Mouse (Mus musculus) embryonic facial prominence, embryonic 15.5 days (tissue): ENCODE results near the gene Psma6. TPM values are rescaled to one million over a fixed set of nuclear protein-coding genes. Genes with fewer than 3 reads are reported as not detected.
"Not testable (repeated sequence)": the region's sequence is repeated elsewhere in the genome, so short reads cannot be mapped to it uniquely, and the experiment has no call there.

Experiments used
- ATAC-seq: fragments of 200-750 bp; cut with Nextera tagmentation; 2 replicates; pipeline ENCODE4 v1.8.0; 2017; ENCODE audit warnings: low read depth, moderate TSS enrichment; ENCODE audit not compliant: insufficient number of reproducible peaks, low FRiP score, low TSS enrichment
- H3K27ac ChIP-seq: fragments of 300-500 bp; sonication (generic); replicated peaks from 2 replicates; pipeline ENCODE4 v1.5.1; 2015; ENCODE audit warnings: mild to moderate bottlenecking, inconsistent platforms
- H3K27me3 ChIP-seq: fragments of 300-500 bp; sonication (generic); 2 replicates; pipeline ENCODE4 v1.6.1; 2015; ENCODE audit warnings: inconsistent platforms
- H3K36me3 ChIP-seq: fragments of 300-500 bp; sonication (generic); 2 replicates; pipeline ENCODE4 v1.6.1; 2015; ENCODE audit warnings: mild to moderate bottlenecking, inconsistent platforms
- H3K4me1 ChIP-seq: fragments of 300-500 bp; sonication (generic); 2 replicates; pipeline ENCODE4 v1.6.1; 2015; ENCODE audit warnings: inconsistent platforms
- H3K4me2 ChIP-seq: fragments of 300-500 bp; sonication (generic); replicated peaks from 2 replicates; pipeline ENCODE4 v1.6.1; 2015; ENCODE audit warnings: mild to moderate bottlenecking, inconsistent platforms
- H3K4me3 ChIP-seq: fragments of 300-500 bp; sonication (generic); replicated peaks from 2 replicates; pipeline ENCODE4 v1.5.1; 2015; ENCODE audit warnings: mild to moderate bottlenecking, inconsistent platforms
- H3K9ac ChIP-seq: fragments of 300-500 bp; sonication (generic); 2 replicates; pipeline ENCODE4 v1.6.1; 2015; ENCODE audit warnings: inconsistent platforms
- H3K9me3 ChIP-seq: fragments of 300-500 bp; sonication (generic); replicated peaks from 2 replicates; pipeline ENCODE4 v1.6.1; 2016; ENCODE audit warnings: inconsistent platforms
- WGBS: fragments of 180-500 bp; shearing (Covaris S2); methylation state at CpG from one replicate; pipeline ENCODE4 v1.1.7; 2015; 5-methylcytosine and 5-hydroxymethylcytosine counted together
- polyA plus RNA-seq: library from polyadenylated mRNA; unstranded; fragments of >200 nt; fragmentation: Nextera tagmentation; extraction: Ambion mirVana; gene quantifications from 2 replicates; pipeline ENCODE4 v1.2.1, GENCODE M21; 2015

Psma6 gene
- polyA plus RNA-seq, 1 experiment from 2014 or later, result 380 TPM

GRCm38 (mm10) chr12:55392733-55393577 lies 8.9 kb downstream of the Psma6 start:
- H3K27ac ChIP-seq, result no peak overlapping the region
- 81% methylated on average over 11 of the region's 11 CpGs for WGBS
- H3K27me3 ChIP-seq, result no peaks in the 10 kb centered on the region

GRCm38 (mm10) chr12:55395601-55396000 lies 11.6 kb downstream of the Psma6 start:
- not testable (repeated sequence) for H3K36me3 ChIP-seq, H3K4me3 ChIP-seq, H3K4me2 ChIP-seq, H3K9ac ChIP-seq, H3K9me3 ChIP-seq, H3K27me3 ChIP-seq, H3K27ac ChIP-seq, ATAC-seq
- WGBS, result 94% methylated on average over 14 of the region's 14 CpGs
- peaks cover 10% of the 10 kb centered on the region for H3K4me1 ChIP-seq

More at GRCm38 (mm10) chr12:55392733-55393577, 8.9 kb downstream of the Psma6 start:
- H3K4me1 ChIP-seq, result no peaks in the 10 kb centered on the region
- no peak for ATAC-seq
- no peak overlapping the region for H3K4me2 ChIP-seq
- H3K9me3 ChIP-seq, result no peaks in the 10 kb centered on the region
- H3K36me3 ChIP-seq, result no peaks in the 10 kb centered on the region
- H3K4me3 ChIP-seq, result no peak overlapping the region
- no peak overlapping the region for H3K9ac ChIP-seq

GRCm38 (mm10) chr12:55396536-55396935 lies 12.5 kb downstream of the Psma6 start:
- H3K36me3 ChIP-seq, result no peaks in the 10 kb centered on the region
- no peak overlapping the region for H3K4me3 ChIP-seq
- H3K27ac ChIP-seq, result no peak overlapping the region
- no peak for ATAC-seq
- peaks cover 10% of the 10 kb centered on the region for H3K4me1 ChIP-seq
- H3K9ac ChIP-seq, result no peak overlapping the region
- no peaks in the 10 kb centered on the region for H3K9me3 ChIP-seq
- no peaks in the 10 kb centered on the region for H3K27me3 ChIP-seq
- 96% methylated on average over 4 of the region's 4 CpGs for WGBS
- H3K4me2 ChIP-seq, result no peak overlapping the region

GRCm38 (mm10) chr12:55397544-55398239 lies 13.7 kb downstream of the Psma6 start:
- WGBS, result 61% methylated on average over 9 of the region's 9 CpGs
- H3K27ac ChIP-seq, result peak overlapping the region; percentile 95

GRCm38 (mm10) chr12:55398240-55399127 lies 14.5 kb downstream of the Psma6 start:
- peak overlapping the region; percentile 97 for H3K4me3 ChIP-seq
- H3K9me3 ChIP-seq, result no peaks in the 10 kb centered on the region
- peaks cover 3% of the 10 kb centered on the region; the same call in 1 of the 2 replicates for H3K36me3 ChIP-seq
- peak overlapping the region; percentile 93 for H3K9ac ChIP-seq
- under 1% methylated on average over 51 of the region's 51 CpGs for WGBS
- peak overlapping the region; percentile 76 for H3K4me2 ChIP-seq
- ATAC-seq, result peak; percentile 99
- H3K4me1 ChIP-seq, result peaks cover 10% of the 10 kb centered on the region
- H3K27ac ChIP-seq, result peak overlapping the region; percentile 95
- no peaks in the 10 kb centered on the region for H3K27me3 ChIP-seq

More at GRCm38 (mm10) chr12:55397544-55398239, 13.7 kb downstream of the Psma6 start:
- Histone ChIP-seq H3K4me3 (peak overlapping the region; percentile 97), H3K4me1 (peaks cover 10% of the 10 kb centered on the region), H3K4me2 (peak overlapping the region; percentile 76), H3K9ac (peak overlapping the region; percentile 93; the same call in 1 of the 2 replicates), H3K36me3 (no peaks in the 10 kb centered on the region), H3K27me3 (no peaks in the 10 kb centered on the region), H3K9me3 (no peaks in the 10 kb centered on the region)
- ATAC-seq, result no peak

- Histone ChIP-seq H3K9ac (peak overlapping the region; percentile 93), H3K27ac (peak overlapping the region; percentile 95), H3K4me3 (peak overlapping the region; percentile 97), H3K9me3 (no peaks in the 10 kb centered on the region), H3K4me1 (peaks cover 10% of the 10 kb centered on the region), H3K27me3 (no peaks in the 10 kb centered on the region), H3K4me2 (peak overlapping the region; percentile 76), H3K36me3 (peaks cover 6% of the 10 kb centered on the region; the same call in 1 of the 2 replicates)
- WGBS, result 1% methylated on average over 20 of the region's 20 CpGs
- no peak for ATAC-seq
These were observed 15.2 kb downstream of the Psma6 start for GRCm38 (mm10) chr12:55399128-55399677.

- no peak overlapping the region for H3K27ac ChIP-seq
- H3K4me1 ChIP-seq, result no peaks in the 10 kb centered on the region
- no peak overlapping the region for H3K4me2 ChIP-seq
- ATAC-seq, result no peak
- H3K9ac ChIP-seq, result no peak overlapping the region
- peaks cover 41% of the 10 kb centered on the region for H3K36me3 ChIP-seq
- 90% methylated on average over 5 of the region's 5 CpGs for WGBS
- H3K27me3 ChIP-seq, result no peaks in the 10 kb centered on the region
- H3K9me3 ChIP-seq, result no peaks in the 10 kb centered on the region
- H3K4me3 ChIP-seq, result no peak overlapping the region
These were observed 23.9 kb downstream of the Psma6 start for GRCm38 (mm10) chr12:55407888-55408287.

GRCm38 (mm10) chr12:55415255-55415654 lies 31.2 kb downstream of the Psma6 start:
- H3K27ac ChIP-seq, result no peak overlapping the region
- no peak for ATAC-seq
- no peak overlapping the region for H3K9ac ChIP-seq
- WGBS, result 92% methylated on average over 5 of the region's 5 CpGs
- H3K4me1 ChIP-seq, result no peaks in the 10 kb centered on the region
- no peaks in the 10 kb centered on the region for H3K27me3 ChIP-seq
- no peaks in the 10 kb centered on the region for H3K9me3 ChIP-seq
- no peak overlapping the region for H3K4me3 ChIP-seq
- no peak overlapping the region for H3K4me2 ChIP-seq
- H3K36me3 ChIP-seq, result peaks cover 78% of the 10 kb centered on the region

GRCm38 (mm10) chr12:55415762-55416161 lies 31.7 kb downstream of the Psma6 start:
- Histone ChIP-seq H3K9me3 (no peaks in the 10 kb centered on the region), H3K36me3 (peaks cover 81% of the 10 kb centered on the region), H3K27ac (no peak overlapping the region), H3K27me3 (no peaks in the 10 kb centered on the region), H3K4me2 (no peak overlapping the region), H3K4me1 (no peaks in the 10 kb centered on the region), H3K4me3 (no peak overlapping the region), H3K9ac (no peak overlapping the region)
- WGBS, result 91% methylated on average over 1 of the region's 1 CpGs
- ATAC-seq, result no peak

- no peak for ATAC-seq
- H3K9ac ChIP-seq, result no peak overlapping the region
- H3K27me3 ChIP-seq, result no peaks in the 10 kb centered on the region
- H3K4me1 ChIP-seq, result no peaks in the 10 kb centered on the region
- H3K36me3 ChIP-seq, result peaks cover 45% of the 10 kb centered on the region
- no peak overlapping the region for H3K4me2 ChIP-seq
- H3K4me3 ChIP-seq, result no peak overlapping the region
- H3K27ac ChIP-seq, result no peak overlapping the region
- no peaks in the 10 kb centered on the region for H3K9me3 ChIP-seq
- 91% methylated on average over 24 of the region's 24 CpGs for WGBS
These were observed 36.2 kb downstream of the Psma6 start for GRCm38 (mm10) chr12:55420220-55420619.
